In the genomic region with DNA sequence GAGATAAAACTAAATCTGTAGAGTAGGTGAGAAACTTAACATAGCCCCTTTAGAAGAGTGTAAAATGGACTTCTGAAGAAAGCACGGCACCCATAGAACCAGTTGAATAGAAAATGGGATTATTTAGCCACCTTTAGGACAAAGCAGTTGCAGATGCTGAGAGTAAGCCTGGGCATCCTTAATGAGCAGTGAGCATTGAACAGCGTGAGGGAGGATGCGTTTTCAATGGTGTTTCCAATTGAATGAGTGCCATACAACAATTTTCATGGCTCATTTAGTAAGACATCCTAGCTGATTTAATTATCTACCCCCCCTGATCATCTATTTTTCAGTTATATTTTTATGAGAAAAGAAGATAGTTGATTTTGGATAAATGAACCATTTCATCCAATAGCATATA, we compare ENCODE assay signal across 20 mouse cellular contexts.
A peak's percentile ranks its signal among the peaks of the same experiment; 100 is the strongest.
DNase-seq lines count a peak whose midpoint lies in the region; ATAC-seq and TF ChIP-seq lines count a peak whose summit lies in the region.
"Had no signal": no experiment of that assay in that cellular context is flagged by ENCODE, and none has a peak within 500 bp of the region (broad histone marks: within the 10 kb centered on the region; RNA-seq: fewer than 3 reads in every experiment).

No protein-coding gene starts in this region.

- no peak for TF ChIP-seq CTCF in midbrain, postnatal 0 days (IDR thresholded peaks at IDR 0.05)

- no peaks in the 10 kb centered on the region for H3K27me3 ChIP-seq in forebrain, embryonic 12.5 days
- H3K27me3 ChIP-seq in forebrain, embryonic 16.5 days (replicated peaks; ENCODE audit: control insufficient read depth, insufficient read depth, low read length), result no peaks in the 10 kb centered on the region
- no peaks in the 10 kb centered on the region for H3K27me3 ChIP-seq in midbrain, embryonic 11.5 days (ENCODE audit: control insufficient read depth, insufficient read depth, low read length)
- no peaks in the 10 kb centered on the region for H3K27me3 ChIP-seq in midbrain, embryonic 15.5 days (replicated peaks)
- H3K27me3 ChIP-seq in midbrain, postnatal 0 days (ENCODE audit: insufficient read depth, low read length), result no peaks in the 10 kb centered on the region
- H3K27me3 ChIP-seq: kidney, embryonic 15.5 days; liver, embryonic 13.5 days; megakaryocyte, embryonic 14.5 days had no signal

- H3K36me3 ChIP-seq in forebrain, embryonic 12.5 days (replicated peaks), result no peaks in the 10 kb centered on the region
- H3K36me3 ChIP-seq in forebrain, embryonic 16.5 days (ENCODE audit: control insufficient read depth, insufficient read depth), result no peaks in the 10 kb centered on the region
- no peaks in the 10 kb centered on the region for H3K36me3 ChIP-seq in midbrain, embryonic 11.5 days (ENCODE audit: control insufficient read depth, insufficient read depth, low read length)
- no peaks in the 10 kb centered on the region for H3K36me3 ChIP-seq in midbrain, embryonic 15.5 days (replicated peaks)
- no peaks in the 10 kb centered on the region for H3K36me3 ChIP-seq in midbrain, postnatal 0 days (ENCODE audit: insufficient read depth, low read length)
- H3K36me3 ChIP-seq: kidney, embryonic 15.5 days; liver, embryonic 13.5 days had no signal

- 13% methylated on average over 3 of the region's 3 CpGs for WGBS in forebrain, embryonic 12.5 days
- 6% methylated on average over 3 of the region's 3 CpGs for WGBS in forebrain, embryonic 16.5 days
- WGBS in midbrain, embryonic 11.5 days, result 24% methylated on average over 3 of the region's 3 CpGs
- WGBS in midbrain, embryonic 15.5 days, result 10% methylated on average over 3 of the region's 3 CpGs
- WGBS in midbrain, postnatal 0 days, result 17% methylated on average over 3 of the region's 3 CpGs

- no peaks in the 10 kb centered on the region for H3K9me3 ChIP-seq in forebrain, embryonic 12.5 days
- H3K9me3 ChIP-seq in forebrain, embryonic 16.5 days (ENCODE audit: control insufficient read depth, low read length), result no peaks in the 10 kb centered on the region
- H3K9me3 ChIP-seq in midbrain, embryonic 11.5 days (ENCODE audit: control insufficient read depth, low read length), result no peaks in the 10 kb centered on the region
- no peaks in the 10 kb centered on the region for H3K9me3 ChIP-seq in midbrain, embryonic 15.5 days
- no peaks in the 10 kb centered on the region for H3K9me3 ChIP-seq in midbrain, postnatal 0 days (ENCODE audit: low read length)
- H3K9me3 ChIP-seq: kidney, embryonic 15.5 days; liver, embryonic 13.5 days; megakaryocyte, embryonic 14.5 days had no signal

- H3K9ac ChIP-seq in forebrain, embryonic 12.5 days, result no peak overlapping the region
- H3K9ac ChIP-seq in forebrain, embryonic 16.5 days (replicated peaks; ENCODE audit: low read depth, low read length), result no peak overlapping the region
- no peak overlapping the region for H3K9ac ChIP-seq in midbrain, embryonic 11.5 days (ENCODE audit: low read length)
- H3K9ac ChIP-seq in midbrain, embryonic 15.5 days, result no peak overlapping the region
- H3K9ac ChIP-seq in midbrain, postnatal 0 days (replicated peaks; ENCODE audit: low read length, poor library complexity, severe bottlenecking), result no peak overlapping the region
- H3K9ac ChIP-seq: kidney, embryonic 15.5 days; liver, embryonic 13.5 days had no signal

- H3K4me3 ChIP-seq in forebrain, embryonic 12.5 days (replicated peaks), result no peak overlapping the region
- H3K4me3 ChIP-seq in forebrain, embryonic 16.5 days (replicated peaks; ENCODE audit: low read length), result no peak overlapping the region
- no peak overlapping the region for H3K4me3 ChIP-seq in midbrain, embryonic 11.5 days (ENCODE audit: low read depth, low read length)
- no peak overlapping the region for H3K4me3 ChIP-seq in midbrain, embryonic 15.5 days
- no peak overlapping the region for H3K4me3 ChIP-seq in midbrain, postnatal 0 days (ENCODE audit: low read depth, low read length)
- H3K4me3 ChIP-seq: heart, adult 2 months; kidney, embryonic 15.5 days; liver, embryonic 13.5 days; megakaryocyte, embryonic 14.5 days; myocyte had no signal

- no peak for DNase-seq in midbrain, embryonic 11.5 days (ENCODE audit: low spot score, missing footprints)
- peak; percentile 10 for DNase-seq in embryo, embryonic 10.5 days (ENCODE audit: low spot score)
- DNase-seq in midbrain, postnatal 0 days (ENCODE audit: low spot score), result peak; percentile 53
- DNase-seq: adrenal gland, postnatal 25 days; cerebellum, adult 11 months; cerebellum, adult 9-11 months; gastrocnemius, postnatal 36 days; heart, adult 2 months; kidney, adult 11 months; kidney, postnatal 36 days; liver, embryonic 13.5 days; lung, adult 2 months; thymus, postnatal 25 days had no signal

- H3K4me2 ChIP-seq in forebrain, embryonic 12.5 days, result no peak overlapping the region
- H3K4me2 ChIP-seq in forebrain, embryonic 16.5 days (ENCODE audit: low read length), result no peak overlapping the region
- H3K4me2 ChIP-seq in midbrain, embryonic 11.5 days, result no peak overlapping the region
- no peak overlapping the region for H3K4me2 ChIP-seq in midbrain, embryonic 15.5 days
- no peak overlapping the region for H3K4me2 ChIP-seq in midbrain, postnatal 0 days (ENCODE audit: low read depth, low read length, poor library complexity, severe bottlenecking)
- H3K4me2 ChIP-seq: kidney, embryonic 15.5 days; liver, embryonic 13.5 days had no signal

- H3K27ac ChIP-seq in forebrain, embryonic 12.5 days, result no peak overlapping the region
- no peak overlapping the region for H3K27ac ChIP-seq in forebrain, embryonic 16.5 days (ENCODE audit: low read length)
- no peak overlapping the region for H3K27ac ChIP-seq in midbrain, embryonic 11.5 days (ENCODE audit: low read depth, low read length)
- no peak overlapping the region for H3K27ac ChIP-seq in midbrain, embryonic 15.5 days
- H3K27ac ChIP-seq in midbrain, postnatal 0 days (ENCODE audit: low read depth, low read length), result no peak overlapping the region
- H3K27ac ChIP-seq: heart, adult 2 months; kidney, embryonic 15.5 days; liver, embryonic 13.5 days had no signal

- ATAC-seq in forebrain, embryonic 12.5 days (ENCODE audit: low FRiP score), result peak; percentile 65; the same call in 1 of the 2 replicates
- ATAC-seq in forebrain, embryonic 16.5 days, result no peak
- peak; percentile 79 for ATAC-seq in midbrain, embryonic 11.5 days (ENCODE audit: low FRiP score)
- no peak for ATAC-seq in midbrain, embryonic 15.5 days (replicated peaks)
- no peak for ATAC-seq in midbrain, postnatal 0 days (ENCODE audit: low FRiP score)
- no peak for ATAC-seq in megakaryocyte-erythroid progenitor cell, adult 5-6 weeks (replicated peaks; ENCODE audit: low FRiP score, low TSS enrichment, poor library complexity, severe bottlenecking)

- H3K4me1 ChIP-seq in forebrain, embryonic 12.5 days, result no peaks in the 10 kb centered on the region
- H3K4me1 ChIP-seq in forebrain, embryonic 16.5 days (replicated peaks; ENCODE audit: control insufficient read depth, insufficient read depth, low read length), result no peaks in the 10 kb centered on the region
- no peaks in the 10 kb centered on the region for H3K4me1 ChIP-seq in midbrain, embryonic 11.5 days (ENCODE audit: control insufficient read depth, insufficient read depth, low read length)
- no peaks in the 10 kb centered on the region for H3K4me1 ChIP-seq in midbrain, embryonic 15.5 days
- no peaks in the 10 kb centered on the region for H3K4me1 ChIP-seq in midbrain, postnatal 0 days (ENCODE audit: insufficient read depth, low read length)
- H3K4me1 ChIP-seq: kidney, embryonic 15.5 days; liver, embryonic 13.5 days; megakaryocyte, embryonic 14.5 days had no signal

Comparison
In these comparisons a context has a peak if more than half of its experiments do, and no peak if none do; other contexts are left out.
1. ATAC-seq: peak in forebrain, embryonic 12.5 days (single experiment) and midbrain, embryonic 11.5 days (single experiment); none in forebrain, embryonic 16.5 days (single experiment), midbrain, embryonic 15.5 days (single experiment), midbrain, postnatal 0 days (single experiment) and megakaryocyte-erythroid progenitor cell, adult 5-6 weeks (single experiment).